Mouse (Mus musculus): ENCODE measurements at regions not wholly inside any gene's neighbourhood (a gene's known extent, or its start where the extent isn't known, plus 50 kb on each side); places are given as distances from the start of the nearest gene placed in this dataset.

GRCm38 (mm10) chr6:135541566-135541965, 179.2 kb downstream of the Emp1 start:
- H3K79me2 ChIP-seq (ENCODE audit: control insufficient read depth, insufficient read depth), result no peaks in the 10 kb centered on the region
- no peaks in the 10 kb centered on the region for H3K36me3 ChIP-seq (ENCODE audit: control insufficient read depth, insufficient read depth)
- no peak overlapping the region for H3K4me2 ChIP-seq (ENCODE audit: low read depth)
- H3ac ChIP-seq (ENCODE audit: control insufficient read depth, insufficient read length), result no peak overlapping the region
- TF ChIP-seq E2F4 (IDR thresholded peaks at IDR 0.05; ENCODE audit: insufficient read depth) (no peak), MAX (IDR thresholded peaks at IDR 0.05; ENCODE audit: low read depth) (no peak)
- H3K4me3 ChIP-seq, result no peak overlapping the region
- peaks cover 5% of the 10 kb centered on the region for H3K27me3 ChIP-seq (ENCODE audit: control insufficient read depth, insufficient read depth, insufficient read length)

GRCm38 (mm10) chr6:135542356-135542755, 180.0 kb downstream of the Emp1 start:
- Histone ChIP-seq H3K4me2 (ENCODE audit: low read depth) (no peak overlapping the region), H3K4me3 (no peak overlapping the region), H3ac (ENCODE audit: control insufficient read depth, insufficient read length) (no peak overlapping the region), H3K27me3 (ENCODE audit: control insufficient read depth, insufficient read depth, insufficient read length) (peaks cover 5% of the 10 kb centered on the region), H3K36me3 (ENCODE audit: control insufficient read depth, insufficient read depth) (no peaks in the 10 kb centered on the region), H3K79me2 (ENCODE audit: control insufficient read depth, insufficient read depth) (no peaks in the 10 kb centered on the region)
- TF ChIP-seq POLR2A (IDR thresholded peaks at IDR 0.05; ENCODE audit: insufficient read length, low read depth) (no peak), MYOG (IDR thresholded peaks at IDR 0.05; ENCODE audit: control insufficient read depth in 1 of 3, insufficient read depth in 1 of 3, insufficient read length in 2 of 3, low read depth in 2 of 3) (no peak), MYOD1 (IDR thresholded peaks at IDR 0.05; ENCODE audit: control insufficient read depth in 1 of 3, insufficient read length in 2 of 3, low read depth in 2 of 3) (no peak), SRF (IDR thresholded peaks at IDR 0.05; ENCODE audit: control insufficient read depth, insufficient read length, low read depth) (no peak), MAX (IDR thresholded peaks at IDR 0.05; ENCODE audit: low read depth) (no peak), CEBPB (IDR thresholded peaks at IDR 0.05; ENCODE audit: insufficient read depth, poor library complexity, severe bottlenecking) (no peak), USF1 (IDR thresholded peaks at IDR 0.05; ENCODE audit: low read depth) (no peak), REST (IDR thresholded peaks at IDR 0.05; ENCODE audit: insufficient read depth, insufficient read length) (no peak), TCF3 (IDR thresholded peaks at IDR 0.05; ENCODE audit: insufficient read length, low read depth) (no peak), TCF12 (IDR thresholded peaks at IDR 0.05; ENCODE audit: insufficient read depth, poor library complexity, severe bottlenecking) (no peak), E2F4 (IDR thresholded peaks at IDR 0.05; ENCODE audit: insufficient read depth) (no peak), POLR2AphosphoS2 (IDR thresholded peaks at IDR 0.05; ENCODE audit: insufficient read length, low read depth) (no peak)

- Histone ChIP-seq H3K4me2 (ENCODE audit: low read depth) (no peak overlapping the region), H3K79me2 (ENCODE audit: control insufficient read depth, insufficient read depth) (no peaks in the 10 kb centered on the region), H3K27me3 (ENCODE audit: control insufficient read depth, insufficient read depth, insufficient read length) (peaks cover 5% of the 10 kb centered on the region), H3K36me3 (ENCODE audit: control insufficient read depth, insufficient read depth) (no peaks in the 10 kb centered on the region), H3K4me3 (no peak overlapping the region), H3ac (ENCODE audit: control insufficient read depth, insufficient read length) (no peak overlapping the region)
- TF ChIP-seq MYOG (IDR thresholded peaks at IDR 0.05; ENCODE audit: control insufficient read depth in 1 of 3, insufficient read depth in 1 of 3, insufficient read length in 2 of 3, low read depth in 2 of 3) (no peak), CEBPB (IDR thresholded peaks at IDR 0.05; ENCODE audit: insufficient read depth, poor library complexity, severe bottlenecking) (no peak), SRF (IDR thresholded peaks at IDR 0.05; ENCODE audit: control insufficient read depth, insufficient read length, low read depth) (no peak), TCF12 (IDR thresholded peaks at IDR 0.05; ENCODE audit: insufficient read depth, poor library complexity, severe bottlenecking) (no peak), USF1 (IDR thresholded peaks at IDR 0.05; ENCODE audit: low read depth) (no peak), TCF3 (IDR thresholded peaks at IDR 0.05; ENCODE audit: insufficient read length, low read depth) (no peak), POLR2AphosphoS2 (IDR thresholded peaks at IDR 0.05; ENCODE audit: insufficient read length, low read depth) (no peak)
Measured at GRCm38 (mm10) chr6:135543390-135543789, 181.0 kb downstream of the Emp1 start.

DNA sequence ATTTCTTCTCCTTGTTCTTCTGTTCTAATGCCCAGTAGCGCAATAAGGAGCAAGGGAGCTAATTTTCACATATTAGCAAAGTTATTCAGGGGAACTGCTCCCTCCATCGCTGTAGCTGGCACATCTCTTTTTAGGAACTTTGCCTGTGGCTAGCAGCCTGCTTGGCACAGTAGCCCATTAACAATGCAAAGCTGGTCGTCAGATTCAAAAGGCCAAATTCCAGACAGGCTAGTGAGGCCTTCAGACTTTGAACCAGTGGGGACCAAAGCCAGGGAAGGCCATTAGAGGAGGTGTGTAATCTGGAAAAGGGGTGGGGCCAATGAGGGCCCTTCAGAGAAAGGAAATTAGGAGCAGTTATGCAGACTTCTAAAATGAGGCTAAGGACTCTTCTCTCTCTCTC, 181.5 kb downstream of the Emp1 start:
- no peak for TF ChIP-seq TCF12 (IDR thresholded peaks at IDR 0.05; ENCODE audit: insufficient read depth, poor library complexity, severe bottlenecking)
- no peak for TF ChIP-seq SRF (IDR thresholded peaks at IDR 0.05; ENCODE audit: control insufficient read depth, insufficient read length, low read depth)
- no peak for TF ChIP-seq POLR2AphosphoS2 (IDR thresholded peaks at IDR 0.05; ENCODE audit: insufficient read length, low read depth)
- no peak for TF ChIP-seq CEBPB (IDR thresholded peaks at IDR 0.05; ENCODE audit: insufficient read depth, poor library complexity, severe bottlenecking)
- TF ChIP-seq USF1 (IDR thresholded peaks at IDR 0.05; ENCODE audit: low read depth), result no peak
- no peak for TF ChIP-seq POLR2A (IDR thresholded peaks at IDR 0.05; ENCODE audit: insufficient read length, low read depth)
- no peak for TF ChIP-seq E2F4 (IDR thresholded peaks at IDR 0.05; ENCODE audit: insufficient read depth)
- TF ChIP-seq REST (IDR thresholded peaks at IDR 0.05; ENCODE audit: insufficient read depth, insufficient read length), result no peak
- no peak for TF ChIP-seq MYOD1 (IDR thresholded peaks at IDR 0.05; ENCODE audit: control insufficient read depth in 1 of 3, insufficient read length in 2 of 3, low read depth in 2 of 3)
- TF ChIP-seq MYOG (IDR thresholded peaks at IDR 0.05; ENCODE audit: control insufficient read depth in 1 of 3, insufficient read depth in 1 of 3, insufficient read length in 2 of 3, low read depth in 2 of 3), result no peak
- TF ChIP-seq MAX (IDR thresholded peaks at IDR 0.05; ENCODE audit: low read depth), result no peak
- no peak for TF ChIP-seq TCF3 (IDR thresholded peaks at IDR 0.05; ENCODE audit: insufficient read length, low read depth)
- Histone ChIP-seq H3K27me3 (ENCODE audit: control insufficient read depth, insufficient read depth, insufficient read length) (peaks cover 5% of the 10 kb centered on the region), H3K36me3 (ENCODE audit: control insufficient read depth, insufficient read depth) (no peaks in the 10 kb centered on the region), H3K4me2 (ENCODE audit: low read depth) (no peak overlapping the region), H3K79me2 (ENCODE audit: control insufficient read depth, insufficient read depth) (no peaks in the 10 kb centered on the region), H3ac (ENCODE audit: control insufficient read depth, insufficient read length) (no peak overlapping the region), H3K4me3 (no peak overlapping the region)

DNA sequence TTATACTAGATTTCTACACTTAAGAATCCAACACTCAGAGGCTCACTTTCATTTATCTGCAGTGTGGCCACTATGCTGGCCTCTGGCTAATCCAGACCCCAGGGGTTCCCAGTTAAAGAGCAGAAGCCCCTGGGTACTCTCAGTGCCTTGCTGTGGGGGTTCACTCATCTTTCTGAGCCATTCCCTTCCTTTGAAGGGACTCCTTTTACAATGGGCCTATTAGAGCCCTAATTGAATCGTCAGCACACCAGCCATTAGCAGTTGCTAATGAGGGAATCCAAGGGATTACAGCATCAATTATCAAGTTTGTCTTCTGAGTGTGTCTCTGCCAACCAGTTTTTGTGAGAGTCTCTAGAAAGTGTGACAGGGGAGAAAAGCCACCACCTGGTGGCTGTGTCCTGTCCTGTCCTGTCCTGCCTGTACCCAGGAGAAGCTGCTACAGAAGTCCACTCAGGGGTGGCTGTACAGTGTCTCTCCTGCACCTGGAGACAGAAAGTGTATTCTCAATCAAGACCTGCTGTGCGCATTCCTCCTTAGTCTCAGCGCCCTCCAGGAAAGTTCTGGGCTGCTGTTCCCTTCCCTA, 188.1 kb downstream of the Emp1 start:
- Histone ChIP-seq H3K4me3 (no peak overlapping the region), H3K79me2 (ENCODE audit: control insufficient read depth, insufficient read depth) (no peaks in the 10 kb centered on the region), H3ac (ENCODE audit: control insufficient read depth, insufficient read length) (no peak overlapping the region), H3K4me2 (ENCODE audit: low read depth) (no peak overlapping the region), H3K36me3 (ENCODE audit: control insufficient read depth, insufficient read depth) (no peaks in the 10 kb centered on the region), H3K27me3 (ENCODE audit: control insufficient read depth, insufficient read depth, insufficient read length) (no peaks in the 10 kb centered on the region)
- no peak for TF ChIP-seq USF1 (IDR thresholded peaks at IDR 0.05; ENCODE audit: low read depth)
- TF ChIP-seq MAX (IDR thresholded peaks at IDR 0.05; ENCODE audit: low read depth), result no peak
- TF ChIP-seq SRF (IDR thresholded peaks at IDR 0.05; ENCODE audit: control insufficient read depth, insufficient read length, low read depth), result no peak
- no peak for TF ChIP-seq POLR2AphosphoS2 (IDR thresholded peaks at IDR 0.05; ENCODE audit: insufficient read length, low read depth)
- no peak for TF ChIP-seq POLR2A (IDR thresholded peaks at IDR 0.05; ENCODE audit: insufficient read length, low read depth)
- no peak for TF ChIP-seq MYOG (IDR thresholded peaks at IDR 0.05; ENCODE audit: control insufficient read depth in 1 of 3, insufficient read depth in 1 of 3, insufficient read length in 2 of 3, low read depth in 2 of 3)
- no peak for TF ChIP-seq TCF12 (IDR thresholded peaks at IDR 0.05; ENCODE audit: insufficient read depth, poor library complexity, severe bottlenecking)
- TF ChIP-seq E2F4 (IDR thresholded peaks at IDR 0.05; ENCODE audit: insufficient read depth), result no peak
- TF ChIP-seq TCF3 (IDR thresholded peaks at IDR 0.05; ENCODE audit: insufficient read length, low read depth), result no peak
- no peak for TF ChIP-seq REST (IDR thresholded peaks at IDR 0.05; ENCODE audit: insufficient read depth, insufficient read length)
- TF ChIP-seq CEBPB (IDR thresholded peaks at IDR 0.05; ENCODE audit: insufficient read depth, poor library complexity, severe bottlenecking), result no peak
- TF ChIP-seq MYOD1 (IDR thresholded peaks at IDR 0.05; ENCODE audit: control insufficient read depth in 1 of 3, insufficient read length in 2 of 3, low read depth in 2 of 3), result no peak

All from myocyte (in vitro differentiated cells).